Mouse (Mus musculus) hindbrain, embryonic 16.5 days (tissue): ENCODE data around the gene Otos. TPM values are rescaled to one million over a fixed set of nuclear protein-coding genes. Genes with fewer than 3 reads are reported as not detected.

Experiments used
- ATAC-seq: fragments of 200-750 bp; cut with Nextera tagmentation; 2 replicates; pipeline ENCODE4 v1.8.0; 2017; ENCODE audit warnings: moderate TSS enrichment, moderate library complexity
- H3K27ac ChIP-seq: fragments of 300-500 bp; sonication (generic); 2 replicates; pipeline ENCODE4 v1.5.1; 2014; ENCODE audit warnings: low read depth, mild to moderate bottlenecking, control low read depth, low read length, moderate library complexity
- H3K27me3 ChIP-seq: fragments of 300-500 bp; sonication (generic); replicated peaks from 2 replicates; pipeline ENCODE4 v1.6.1; 2014; ENCODE audit warnings: low read length; ENCODE audit not compliant: control insufficient read depth, insufficient read depth
- H3K36me3 ChIP-seq: fragments of 300-500 bp; sonication (generic); 2 replicates; pipeline ENCODE4 v1.6.1; 2014; ENCODE audit warnings: mild to moderate bottlenecking, low read length, moderate library complexity, mixed read lengths; ENCODE audit not compliant: control insufficient read depth, insufficient read depth
- H3K4me1 ChIP-seq: fragments of 300-500 bp; sonication (generic); 2 replicates; pipeline ENCODE4 v1.6.1; 2014; ENCODE audit warnings: low read depth, low read length; ENCODE audit not compliant: control insufficient read depth, insufficient read depth
- H3K4me2 ChIP-seq: fragments of 300-500 bp; sonication (generic); 2 replicates; pipeline ENCODE4 v1.6.1; 2014; ENCODE audit warnings: mild to moderate bottlenecking, low read length, control low read depth, moderate library complexity
- H3K4me3 ChIP-seq: fragments of 300-500 bp; sonication (generic); 2 replicates; pipeline ENCODE4 v1.5.1; 2014; ENCODE audit warnings: mild to moderate bottlenecking, low read length, control low read depth, moderate library complexity
- H3K9ac ChIP-seq: fragments of 300-500 bp; sonication (generic); 2 replicates; pipeline ENCODE4 v1.6.1; 2014; ENCODE audit warnings: low read depth, mild to moderate bottlenecking, control low read depth, low read length, moderate library complexity
- H3K9me3 ChIP-seq: fragments of 300-500 bp; sonication (generic); 2 replicates; pipeline ENCODE4 v1.6.1; 2014; ENCODE audit warnings: mild to moderate bottlenecking, low read length, moderate library complexity; ENCODE audit not compliant: control insufficient read depth
- WGBS: fragments of 180-500 bp; shearing (Covaris S2); extraction: QIAGEN DNeasy Blood & Tissue Kit; methylation state at CpG from one replicate; pipeline ENCODE4 v1.1.7; 2014; 5-methylcytosine and 5-hydroxymethylcytosine counted together
- polyA plus RNA-seq: library from polyadenylated mRNA; unstranded; fragments of >200 nt; fragmentation: Nextera tagmentation; extraction: Ambion mirVana; gene quantifications from 2 replicates; pipeline ENCODE4 v1.2.1, GENCODE M21; 2015

The Otos gene
- polyA plus RNA-seq, 1 experiment from 2014 or later: 0.29 TPM

- H3K27me3 ChIP-seq: no peaks in the 10 kb centered on the region; the same call in 1 of the 2 replicates
- WGBS: 95% methylated on average over 1 of the region's 1 CpGs
- no peaks in the 10 kb centered on the region for H3K4me1 ChIP-seq
- no peak within 1 kb of the TSS for H3K4me3 ChIP-seq
- H3K36me3 ChIP-seq: no peaks in the 10 kb centered on the region
- H3K9ac ChIP-seq: no peak within 1 kb of the TSS
- H3K4me2 ChIP-seq: no peak within 1 kb of the TSS
- ATAC-seq: no peak
- no peaks in the 10 kb centered on the region for H3K9me3 ChIP-seq
- H3K27ac ChIP-seq: no peak within 1 kb of the TSS
Measured at GRCm38 (mm10) chr1:92605482-92605881, 43.2 kb downstream of the Otos start, which contains the start of gene Olfr1410. Gene Olfr1410 (plus strand): TSS chr1:92605782.

- no peak for ATAC-seq
- H3K27ac ChIP-seq: no peak overlapping the region
- no peak overlapping the region for H3K4me3 ChIP-seq
- H3K4me1 ChIP-seq: no peaks in the 10 kb centered on the region
- H3K9ac ChIP-seq: no peak overlapping the region
- H3K4me2 ChIP-seq: no peak overlapping the region
- 91% methylated on average over 3 of the region's 3 CpGs for WGBS
- 0 out of 2 replicates have a peak, but pooled peaks cover 2% of the 10 kb centered on the region for H3K27me3 ChIP-seq
- no peaks in the 10 kb centered on the region for H3K9me3 ChIP-seq
- no peaks in the 10 kb centered on the region for H3K36me3 ChIP-seq
Measured at GRCm38 (mm10) chr1:92596019-92596418, 52.6 kb downstream of the Otos start.

Other genes starting within 250 kb of the Otos start
- 339 and 361 TPM in 2 replicates for gene Ndufa10, start 175.0 kb downstream of the Otos start, polyA plus RNA-seq
- gene Olfr1416, start 163.7 kb downstream of the Otos start, polyA plus RNA-seq: not detected in 2 replicates
- not detected in 2 replicates for gene Olfr1415, start 152.7 kb downstream of the Otos start, polyA plus RNA-seq
- gene Olfr1414, start 130.2 kb downstream of the Otos start, polyA plus RNA-seq: not detected in 2 replicates
- not detected in 2 replicates for gene Olfr1413, start 77.5 kb downstream of the Otos start, polyA plus RNA-seq
- not detected in 2 replicates for gene Olfr1412, start 63.1 kb downstream of the Otos start, polyA plus RNA-seq
- gene Olfr1411, start 54.4 kb downstream of the Otos start, polyA plus RNA-seq: not detected in 2 replicates
- gene Olfr1410, start 43.1 kb downstream of the Otos start, polyA plus RNA-seq: not detected in 2 replicates
- gene Olfr12, start 31.1 kb downstream of the Otos start, polyA plus RNA-seq: 0.24 TPM in 1 of 2 replicates, not detected in the other
- 496 and 558 TPM in 2 replicates for gene Cops9, start 6.9 kb downstream of the Otos start, polyA plus RNA-seq
- gene Gpc1, start 182.8 kb upstream of the Otos start, polyA plus RNA-seq: 57.2 and 65.4 TPM in 2 replicates